Mouse (Mus musculus) stomach, postnatal 0 days (tissue): ENCODE data around the gene Pwwp2b.

Source experiments
- CTCF ChIP-seq: IDR thresholded peaks from 2 replicates; pipeline ENCODE4 v1.5.1; 2016; ENCODE audit warnings: antibody characterized with exemption, low read depth, mild to moderate bottlenecking, moderate library complexity
- EP300 ChIP-seq: optimal IDR thresholded peaks from 2 replicates; pipeline ENCODE3; 2016; ENCODE audit warnings: antibody characterized with exemption

- TF ChIP-seq CTCF (no peak), EP300 (no peak)
Measured at GRCm38 (mm10) chr7:139211761-139212160, 36.5 kb upstream of the Pwwp2b start.
